Mouse (Mus musculus) gastrocnemius, postnatal 14 days (tissue): ENCODE measurements around the gene Sirt7. TPM values are rescaled to one million over a fixed set of nuclear protein-coding genes. Genes with fewer than 3 reads are reported as not detected.

ENCODE experiments used
- DNase-seq: peaks from one replicate; pipeline ENCODE4 v3.0.0; 2021; ENCODE audit warnings: mixed read lengths
- intact Hi-C: fragments of 180-260 bp; cut with DNase I; formaldehyde crosslinking; loops from one replicate; pipeline ENCODE4 v1.15.1; 2025; ENCODE audit warnings: low total_unique reads
- total RNA-seq, 2 experiments: library from RNA; stranded (reverse); gene quantifications; 2 replicates each; pipeline ENCODE4 v1.2.3; 2021

Gene Sirt7
- total RNA-seq, 2 experiments from 2014 or later = 5.2 to 5.4 TPM

GRCm38 (mm10) chr11:120623961-120624679, 920 bp downstream of the Sirt7 start:
- DNase-seq = peak; percentile 69
- intact Hi-C loops = no loop called here

GRCm38 (mm10) chr11:120622805-120623204, 2.2 kb downstream of the Sirt7 start:
- no peak for DNase-seq
- intact Hi-C loops = no loop called here

- no peak for DNase-seq
- intact Hi-C loops = no loop called here
Observed at GRCm38 (mm10) chr11:120620195-120620594, 4.8 kb downstream of the Sirt7 start.

- intact Hi-C loops = no loop called here
- DNase-seq = no peak
Observed at GRCm38 (mm10) chr11:120618619-120619535, 6.2 kb downstream of the Sirt7 start.

- intact Hi-C loops = no loop called here
Observed at GRCm38 (mm10) chr11:120617519-120618112, 7.4 kb downstream of the Sirt7 start, which contains the start of gene Pcyt2. Gene Pcyt2, minus strand, starts transcription at chr11:120617936.

GRCm38 (mm10) chr11:120616617-120617294, 8.3 kb downstream of the Sirt7 start:
- intact Hi-C loops = no loop called here
- DNase-seq = no peak

More at GRCm38 (mm10) chr11:120617519-120618112, 7.4 kb downstream of the Sirt7 start, which contains the start of gene Pcyt2:
- peak; percentile 93 for DNase-seq

- no peak for DNase-seq
- intact Hi-C loops = no loop called here
Observed at GRCm38 (mm10) chr11:120615606-120616203, 9.3 kb downstream of the Sirt7 start.

- no peak for DNase-seq
- intact Hi-C loops = no loop called here
Observed at GRCm38 (mm10) chr11:120615167-120615566, 9.9 kb downstream of the Sirt7 start.

GRCm38 (mm10) chr11:120613976-120614375, 11.1 kb downstream of the Sirt7 start:
- intact Hi-C loops = loop anchor here (5.0 kb wide), 1 partner anchor 97 kb away; no protein-coding TSS in a partner anchor
- DNase-seq = no peak

GRCm38 (mm10) chr11:120613481-120613972, 11.5 kb downstream of the Sirt7 start:
- intact Hi-C loops = loop anchor here (5.0 kb wide), 1 partner anchor 96 kb away; no protein-coding TSS in a partner anchor

GRCm38 (mm10) chr11:120612763-120613162, 12.3 kb downstream of the Sirt7 start:
- intact Hi-C loops = loop anchor here (5.0 kb wide), 1 partner anchor 95 kb away; no protein-coding TSS in a partner anchor
- DNase-seq = peak; percentile 79

More at GRCm38 (mm10) chr11:120613481-120613972, 11.5 kb downstream of the Sirt7 start:
- no peak for DNase-seq

- DNase-seq = no peak
- intact Hi-C loops = loop anchor here (5.0 kb wide), 1 partner anchor 93 kb away; no protein-coding TSS in a partner anchor
Observed at GRCm38 (mm10) chr11:120610477-120611046, 14.5 kb downstream of the Sirt7 start.

- intact Hi-C loops = loop anchor here (5.0 kb wide), 1 partner anchor 112 kb away; no protein-coding TSS in a partner anchor
- DNase-seq = no peak
Observed at GRCm38 (mm10) chr11:120609250-120609649, 15.8 kb downstream of the Sirt7 start.

- no peak for DNase-seq
- intact Hi-C loops = loop anchor here (5.0 kb wide), 1 partner anchor 111 kb away; no protein-coding TSS in a partner anchor
Observed at GRCm38 (mm10) chr11:120608241-120609034, 16.6 kb downstream of the Sirt7 start, which contains the start of gene Npb. Gene Npb, plus strand, starts transcription at chr11:120608477.

GRCm38 (mm10) chr11:120606764-120607163, 18.3 kb downstream of the Sirt7 start:
- DNase-seq = no peak
- intact Hi-C loops = loop anchor here (5.0 kb wide), 1 partner anchor 109 kb away; no protein-coding TSS in a partner anchor

GRCm38 (mm10) chr11:120605667-120606066, 19.4 kb downstream of the Sirt7 start:
- DNase-seq = no peak
- intact Hi-C loops = loop anchor here (5.0 kb wide), 1 partner anchor 108 kb away; no protein-coding TSS in a partner anchor

GRCm38 (mm10) chr11:120603545-120603944, 21.5 kb downstream of the Sirt7 start:
- no peak for DNase-seq
- intact Hi-C loops = no loop called here
